Mouse (Mus musculus): ENCODE results near the gene Mark4.

Mark4 gene

DNA sequence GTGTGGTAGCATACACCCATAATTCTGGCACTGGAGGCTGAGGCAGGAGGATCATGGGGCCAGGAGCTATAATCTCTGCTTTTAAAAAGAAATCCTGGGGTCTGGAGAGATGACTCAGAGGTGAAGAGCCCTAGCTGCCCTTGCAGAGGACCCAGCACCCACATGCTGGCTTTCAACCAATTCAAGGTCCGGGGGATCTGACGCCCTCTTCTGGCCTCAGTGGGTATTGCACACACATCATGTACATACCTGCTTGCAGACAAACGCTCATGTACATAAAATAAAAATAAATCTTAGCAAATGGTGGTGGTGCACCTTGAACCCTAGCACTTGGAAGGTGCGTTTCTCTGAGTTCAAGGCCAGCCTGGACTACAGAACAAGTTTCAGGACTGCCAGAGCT, 57.7 kb downstream of the Mark4 start:
- no peak for DNase-seq (ENCODE audit: low read depth, low spot score)

DNA sequence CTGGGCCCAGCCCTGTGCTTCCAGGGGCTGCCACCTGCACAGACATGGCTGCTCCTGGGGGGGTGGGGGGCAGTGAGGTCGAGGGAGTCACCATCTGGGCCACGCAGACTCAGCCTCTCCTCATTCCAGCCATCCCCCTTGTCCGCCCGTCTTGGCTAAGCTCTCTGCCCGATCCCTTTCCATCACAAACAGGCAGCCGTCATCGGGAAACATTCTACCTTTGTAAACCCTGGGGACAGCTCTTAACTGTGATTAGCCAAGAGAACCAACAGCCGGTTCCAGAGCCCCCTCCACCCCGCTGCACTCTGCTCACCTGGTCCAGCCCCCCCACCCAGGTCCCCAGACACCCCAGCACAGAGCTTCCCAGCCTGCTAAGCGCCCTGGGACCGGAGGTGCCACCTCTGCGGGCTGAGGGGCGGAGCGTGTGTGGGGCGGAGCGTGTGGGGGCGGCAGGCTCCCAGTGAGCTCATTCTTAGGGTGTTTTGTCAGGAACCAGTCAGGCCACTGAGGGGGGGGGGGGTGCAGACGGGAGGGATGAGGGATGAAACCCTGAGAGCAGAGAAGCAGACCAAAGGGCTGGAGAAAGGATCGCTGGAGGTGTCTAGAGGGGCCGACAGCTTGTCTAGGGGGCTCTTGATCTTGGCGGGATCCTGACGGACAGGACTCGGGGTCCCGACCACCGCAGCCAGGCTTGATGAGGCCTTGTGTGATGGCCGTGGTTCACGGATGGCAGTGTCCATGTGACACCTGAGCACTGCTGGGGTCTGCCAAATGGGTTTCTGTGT, 58.9 kb downstream of the Mark4 start:
- no peak for DNase-seq (ENCODE audit: low read depth, low spot score)

DNA sequence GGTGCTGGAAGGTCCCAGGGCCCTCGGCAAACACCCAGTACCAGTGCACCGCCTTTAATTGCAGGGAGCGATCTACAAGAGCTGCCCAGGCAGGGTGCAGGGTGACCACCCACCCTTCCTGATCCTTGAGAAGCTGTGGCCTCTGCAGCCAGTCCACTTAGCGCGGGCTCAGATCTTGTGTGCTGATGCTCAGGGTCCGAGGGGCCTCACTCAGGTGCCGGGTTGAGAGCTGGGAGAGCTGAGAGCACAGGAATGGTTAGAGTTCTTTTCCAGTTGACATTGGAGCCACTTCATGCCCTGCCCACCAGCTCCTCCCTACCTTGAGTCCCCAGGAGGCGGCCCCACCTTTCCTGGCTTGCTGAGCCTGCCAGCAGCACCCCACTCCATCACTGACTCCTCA, 64.1 kb downstream of the Mark4 start:
- DNase-seq (ENCODE audit: low read depth, low spot score): no peak

DNA sequence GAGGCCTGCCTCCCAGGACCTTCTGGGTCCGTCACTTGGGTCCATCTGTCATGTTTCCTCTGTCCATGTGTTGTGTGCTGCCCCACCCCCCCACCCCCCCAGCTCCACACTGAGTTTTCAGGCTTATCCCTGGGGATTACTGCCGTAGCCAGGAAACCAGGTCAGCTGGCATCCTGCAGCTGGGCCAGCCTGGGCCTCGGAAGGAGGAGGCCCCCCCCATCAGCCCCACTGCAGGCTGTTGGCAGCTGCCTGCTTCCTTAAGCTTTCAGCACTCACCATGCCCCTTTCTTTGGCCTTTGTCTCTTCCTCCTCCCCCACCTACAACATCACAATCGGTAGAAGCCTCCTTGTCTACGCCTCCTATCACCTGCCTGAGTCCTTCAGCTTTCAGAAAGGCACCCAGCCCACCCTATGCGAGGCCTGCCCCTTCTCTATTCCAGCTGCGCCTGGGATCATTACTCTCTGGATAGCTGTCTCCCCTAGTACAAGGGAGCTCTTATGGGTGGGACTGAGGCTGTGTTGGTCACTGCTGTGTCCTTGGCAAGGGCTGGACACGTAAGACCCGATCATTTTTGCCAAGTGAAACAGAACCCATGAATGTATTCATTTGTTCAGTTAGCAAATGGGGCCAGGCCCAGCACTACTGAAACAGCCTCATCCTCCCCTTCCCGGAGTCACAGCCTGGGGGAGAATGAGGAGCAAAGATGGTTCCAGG, 69.8 kb downstream of the Mark4 start:
- DNase-seq (ENCODE audit: low read depth, low spot score): no peak

DNA sequence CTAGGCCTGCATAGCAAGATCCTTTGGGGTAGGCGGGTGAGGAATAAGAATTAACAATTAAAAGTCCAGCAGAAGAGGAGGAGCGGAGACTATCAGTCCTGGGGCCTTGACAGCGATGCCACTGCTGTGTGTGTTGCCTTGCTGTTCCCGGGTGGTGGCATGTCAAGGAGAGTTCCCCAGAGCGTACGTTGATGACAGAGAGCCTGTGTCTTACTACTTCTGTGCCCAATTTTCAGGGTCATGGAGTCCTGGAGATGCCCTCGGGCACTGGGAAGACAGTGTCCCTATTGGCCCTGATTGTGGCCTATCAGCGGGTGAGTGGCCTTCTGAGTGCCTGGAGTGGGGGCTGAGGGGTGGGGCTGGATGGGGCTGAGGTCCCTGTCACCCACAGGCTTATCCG, 74.9 kb downstream of the Mark4 start:
- no peak for DNase-seq (ENCODE audit: low read depth, low spot score)

DNA sequence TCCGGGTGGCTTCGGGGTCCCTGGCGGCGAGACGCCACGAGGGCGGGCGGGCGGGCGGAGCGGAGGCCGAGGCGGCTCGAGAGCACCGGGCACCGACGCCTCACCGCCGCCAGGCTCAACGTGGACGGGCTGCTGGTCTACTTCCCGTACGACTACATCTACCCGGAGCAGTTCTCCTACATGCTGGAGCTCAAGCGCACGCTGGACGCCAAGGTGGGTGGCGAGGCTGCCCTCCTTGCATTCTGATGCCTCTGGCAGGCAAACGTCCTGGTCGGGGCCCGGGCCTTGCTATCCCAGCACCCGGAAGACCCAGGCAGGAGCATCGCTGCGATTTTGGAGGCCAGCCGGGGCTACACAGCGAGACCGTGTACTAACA, 76.5 kb downstream of the Mark4 start:
- DNase-seq (ENCODE audit: low read depth, low spot score): no peak

DNA sequence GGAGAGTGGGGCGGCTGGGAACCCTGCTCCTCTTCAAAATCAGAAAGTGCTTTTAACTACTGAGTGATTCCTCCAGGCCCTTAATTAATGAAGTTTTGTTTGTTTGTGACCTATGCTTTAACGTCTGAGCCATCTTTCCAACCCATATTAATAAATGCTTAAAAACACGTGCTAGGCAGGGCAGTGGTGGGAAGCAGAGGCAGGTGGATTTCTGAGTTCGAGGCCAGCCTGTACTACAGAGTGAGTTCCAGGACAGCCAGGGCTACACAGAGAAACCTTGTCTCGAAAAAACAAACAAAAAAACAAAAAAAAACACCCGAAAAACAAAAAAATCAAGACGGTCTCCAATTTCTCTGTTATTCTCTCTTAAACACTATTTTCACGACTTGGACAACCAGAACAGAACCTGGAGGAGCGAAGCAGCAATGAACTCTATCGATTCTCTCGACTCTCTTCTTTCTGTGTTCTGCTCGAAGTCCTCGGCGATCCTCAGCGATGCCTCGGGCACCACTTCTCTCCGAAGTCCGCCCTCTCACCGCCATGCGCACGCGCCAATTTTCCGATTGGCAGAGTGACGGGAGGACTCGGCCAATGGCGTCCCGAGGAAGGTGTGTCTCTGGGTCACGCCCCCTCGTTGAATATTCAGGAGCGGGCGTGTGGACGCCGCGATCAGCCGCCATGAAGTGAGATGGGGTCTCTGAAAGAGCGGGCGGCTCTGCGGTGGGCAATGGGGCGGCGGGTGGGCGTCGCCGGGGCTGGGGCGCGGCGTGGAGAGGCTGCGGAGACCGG, 77.0 kb downstream of the Mark4 start, which contains the start of gene Ercc2:
TSS of gene Ercc2 (plus strand) at position 634 of the 789 bp plus-strand sequence.
- peak; percentile 98 for DNase-seq (ENCODE audit: low read depth, low spot score)

DNA sequence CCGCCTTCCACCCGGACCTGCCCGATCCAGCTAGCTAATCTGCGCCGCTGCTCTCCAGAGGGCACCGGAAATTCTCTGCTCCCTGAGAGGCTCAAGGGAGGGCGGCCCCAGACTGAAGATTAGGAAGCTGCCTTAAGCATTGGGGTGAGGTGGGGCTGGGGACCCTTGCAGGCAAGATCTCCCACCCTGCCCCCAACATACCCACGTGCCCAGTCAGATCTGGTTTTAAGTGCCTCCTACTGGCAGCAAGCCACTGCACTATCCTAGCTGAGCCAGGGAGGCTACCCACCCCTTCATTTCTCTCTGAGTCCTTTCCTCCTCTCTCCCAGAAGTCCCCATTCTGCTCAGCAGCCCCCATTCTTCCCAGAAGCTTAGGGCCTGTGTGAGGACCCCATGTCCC, 80.6 kb downstream of the Mark4 start:
- no peak for DNase-seq (ENCODE audit: low read depth, low spot score)

DNA sequence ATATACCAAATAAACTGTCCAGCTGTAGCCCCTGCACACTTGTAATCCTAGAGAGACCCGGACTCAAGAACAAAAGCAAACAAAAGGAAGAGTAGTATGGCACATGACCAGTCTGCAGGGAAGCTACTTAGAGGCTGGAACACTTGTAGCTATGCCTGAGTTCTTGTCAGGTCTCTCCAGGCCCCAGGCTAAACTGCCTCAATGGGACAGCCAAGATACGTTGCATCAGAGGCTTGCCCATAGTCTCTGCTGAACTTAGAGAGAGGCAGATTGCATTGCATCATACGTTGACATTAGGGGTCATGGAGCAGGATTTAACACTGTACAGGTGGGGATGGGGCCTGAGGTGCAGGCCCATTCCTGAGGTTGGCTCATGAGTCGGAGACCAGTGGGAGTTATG, 82.6 kb downstream of the Mark4 start:
- DNase-seq (ENCODE audit: low read depth, low spot score): no peak

DNA sequence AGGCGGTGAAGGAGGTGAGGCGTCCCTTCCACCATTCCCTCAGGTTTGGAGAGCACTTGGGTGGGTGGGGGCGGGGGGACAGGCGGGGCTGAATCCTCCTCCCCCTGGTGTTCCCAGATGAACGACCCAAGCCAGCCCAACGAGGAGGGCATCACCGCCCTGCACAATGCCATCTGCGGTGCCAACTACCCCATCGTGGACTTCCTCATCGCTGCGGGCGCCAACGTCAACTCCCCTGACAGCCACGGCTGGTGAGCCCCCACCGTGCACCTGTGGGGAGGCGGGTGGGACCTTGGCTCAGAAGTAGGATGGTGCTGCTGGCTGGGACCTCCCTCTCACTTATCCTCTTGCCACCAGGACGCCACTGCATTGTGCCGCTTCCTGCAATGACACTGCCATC, 83.3 kb downstream of the Mark4 start:
- DNase-seq (ENCODE audit: low read depth, low spot score): no peak

All from WW6 (cell line).